Mouse (Mus musculus) embryonic facial prominence, embryonic 14.5 days (tissue): Measurements from ENCODE around the gene 3425401B19Rik. TPM values are rescaled to one million over a fixed set of nuclear protein-coding genes. Genes with fewer than 3 reads are reported as not detected.

Experiments used
- ATAC-seq: fragments of 200-750 bp; cut with Nextera tagmentation; 2 replicates; pipeline ENCODE4 v1.8.0; 2017; ENCODE audit warnings: low read depth, moderate number of reproducible peaks, moderate TSS enrichment
- DNase-seq: peaks from one replicate; pipeline ENCODE4 v3.0.0-alpha.2; 2015; ENCODE audit warnings: low spot score
- H3K27ac ChIP-seq: fragments of 300-500 bp; sonication (generic); replicated peaks from 2 replicates; pipeline ENCODE4 v1.5.1; 2014; ENCODE audit warnings: low read depth, mild to moderate bottlenecking, low read length, moderate library complexity
- H3K27me3 ChIP-seq: fragments of 300-500 bp; sonication (generic); replicated peaks from 2 replicates; pipeline ENCODE4 v1.6.1; 2014; ENCODE audit warnings: low read length; ENCODE audit not compliant: control insufficient read depth, insufficient read depth
- H3K36me3 ChIP-seq: fragments of 300-500 bp; sonication (generic); 2 replicates; pipeline ENCODE4 v1.6.1; 2014; ENCODE audit warnings: low read length, mixed read lengths; ENCODE audit not compliant: control insufficient read depth, insufficient read depth
- H3K4me1 ChIP-seq: fragments of 300-500 bp; sonication (generic); 2 replicates; pipeline ENCODE4 v1.6.1; 2014; ENCODE audit warnings: antibody characterized with exemption, low read length; ENCODE audit not compliant: control insufficient read depth, insufficient read depth
- H3K4me2 ChIP-seq: fragments of 300-500 bp; sonication (generic); 2 replicates; pipeline ENCODE4 v1.6.1; 2014; ENCODE audit warnings: low read depth, mild to moderate bottlenecking, low read length, moderate library complexity, mixed read lengths
- H3K4me3 ChIP-seq: fragments of 300-500 bp; sonication (generic); 2 replicates; pipeline ENCODE4 v1.5.1; 2014; ENCODE audit warnings: low read depth, mild to moderate bottlenecking, low read length
- H3K9ac ChIP-seq: fragments of 300-500 bp; sonication (generic); 2 replicates; pipeline ENCODE4 v1.6.1; 2014; ENCODE audit warnings: low read depth, mild to moderate bottlenecking, low read length, moderate library complexity, mixed read lengths
- H3K9me3 ChIP-seq: fragments of 300-500 bp; sonication (generic); 2 replicates; pipeline ENCODE4 v1.6.1; 2016; ENCODE audit warnings: low read length; ENCODE audit not compliant: control insufficient read depth
- WGBS: fragments of 180-500 bp; shearing (Covaris S2); extraction: QIAGEN DNeasy Blood & Tissue Kit; methylation state at CpG from one replicate; pipeline ENCODE4 v1.1.7; 2014; 5-methylcytosine and 5-hydroxymethylcytosine counted together
- polyA plus RNA-seq: library from polyadenylated mRNA; unstranded; fragments of >200 nt; fragmentation: Nextera tagmentation; extraction: Ambion mirVana; gene quantifications from 2 replicates; pipeline ENCODE4 v1.2.1, GENCODE M21; 2014

3425401B19Rik gene
- polyA plus RNA-seq, 1 experiment from 2014 or later = 3.1 TPM

GRCm38 (mm10) chr14:32683251-32683838 is 1.7 kb downstream of the 3425401B19Rik start:
- peak; percentile 46 for DNase-seq
- Histone ChIP-seq H3K36me3 (no peaks in the 10 kb centered on the region), H3K27ac (no peak overlapping the region), H3K9ac (peak overlapping the region; percentile 28; the same call in 1 of the 2 replicates), H3K9me3 (no peaks in the 10 kb centered on the region), H3K4me2 (peak overlapping the region; percentile 1; the same call in 1 of the 2 replicates), H3K4me3 (no peak overlapping the region), H3K4me1 (no peaks in the 10 kb centered on the region; the same call in none of the 2 replicates), H3K27me3 (no peaks in the 10 kb centered on the region)
- 26% methylated on average over 19 of the region's 19 CpGs for WGBS
- ATAC-seq = no peak; the same call in 1 of the 2 replicates

GRCm38 (mm10) chr14:32682536-32682935 is 2.6 kb downstream of the 3425401B19Rik start:
- Histone ChIP-seq H3K36me3 (no peaks in the 10 kb centered on the region), H3K9ac (no peak overlapping the region), H3K9me3 (no peaks in the 10 kb centered on the region), H3K27me3 (no peaks in the 10 kb centered on the region), H3K4me1 (no peaks in the 10 kb centered on the region; the same call in none of the 2 replicates), H3K27ac (no peak overlapping the region), H3K4me2 (no peak overlapping the region), H3K4me3 (no peak overlapping the region)
- no peak for ATAC-seq
- DNase-seq = no peak
- WGBS = 91% methylated on average over 12 of the region's 12 CpGs

- DNase-seq = no peak
- ATAC-seq = no peak
- 95% methylated on average over 3 of the region's 3 CpGs for WGBS
- Histone ChIP-seq H3K27me3 (no peaks in the 10 kb centered on the region), H3K9me3 (no peaks in the 10 kb centered on the region), H3K9ac (no peak overlapping the region), H3K27ac (no peak overlapping the region), H3K4me3 (no peak overlapping the region), H3K36me3 (no peaks in the 10 kb centered on the region), H3K4me2 (no peak overlapping the region), H3K4me1 (no peaks in the 10 kb centered on the region; the same call in none of the 2 replicates)
These were observed 3.5 kb downstream of the 3425401B19Rik start for GRCm38 (mm10) chr14:32681603-32682002.

- DNase-seq (no peak), ATAC-seq (no peak)
- Histone ChIP-seq H3K9ac (no peak overlapping the region), H3K9me3 (no peaks in the 10 kb centered on the region), H3K4me1 (no peaks in the 10 kb centered on the region; the same call in 1 of the 2 replicates), H3K4me2 (no peak overlapping the region), H3K36me3 (no peaks in the 10 kb centered on the region), H3K4me3 (no peak overlapping the region), H3K27me3 (no peaks in the 10 kb centered on the region), H3K27ac (no peak overlapping the region)
- 64% methylated on average over 3 of the region's 3 CpGs for WGBS
These were observed 6.5 kb downstream of the 3425401B19Rik start for GRCm38 (mm10) chr14:32678565-32678964.

GRCm38 (mm10) chr14:32673178-32673577 is 11.9 kb downstream of the 3425401B19Rik start:
- H3K9ac ChIP-seq = no peak overlapping the region
- H3K36me3 ChIP-seq = no peaks in the 10 kb centered on the region
- H3K4me3 ChIP-seq = no peak overlapping the region
- no peaks in the 10 kb centered on the region for H3K9me3 ChIP-seq
- no peak overlapping the region for H3K27ac ChIP-seq
- DNase-seq (peak; percentile 70), ATAC-seq (peak; percentile 55; the same call in 1 of the 2 replicates)
- no peak overlapping the region for H3K4me2 ChIP-seq
- H3K27me3 ChIP-seq = no peaks in the 10 kb centered on the region
- 51% methylated on average over 3 of the region's 3 CpGs for WGBS
- H3K4me1 ChIP-seq = no peaks in the 10 kb centered on the region

GRCm38 (mm10) chr14:32663099-32663498 is 22.0 kb downstream of the 3425401B19Rik start:
- Histone ChIP-seq H3K27ac (no peak overlapping the region), H3K9me3 (no peaks in the 10 kb centered on the region), H3K4me1 (no peaks in the 10 kb centered on the region), H3K4me3 (no peak overlapping the region), H3K9ac (no peak overlapping the region), H3K27me3 (no peaks in the 10 kb centered on the region), H3K4me2 (no peak overlapping the region), H3K36me3 (no peaks in the 10 kb centered on the region)
- ATAC-seq (no peak), DNase-seq (no peak)
- WGBS = 88% methylated on average over 6 of the region's 6 CpGs

GRCm38 (mm10) chr14:32659781-32660180 is 25.3 kb downstream of the 3425401B19Rik start:
- 82% methylated on average over 9 of the region's 9 CpGs for WGBS
- H3K9ac ChIP-seq = no peak overlapping the region
- no peak overlapping the region for H3K27ac ChIP-seq
- H3K27me3 ChIP-seq = no peaks in the 10 kb centered on the region
- DNase-seq (no peak), ATAC-seq (no peak)
- H3K36me3 ChIP-seq = no peaks in the 10 kb centered on the region
- H3K4me3 ChIP-seq = no peak overlapping the region
- H3K4me2 ChIP-seq = no peak overlapping the region
- no peaks in the 10 kb centered on the region for H3K4me1 ChIP-seq
- H3K9me3 ChIP-seq = no peaks in the 10 kb centered on the region

GRCm38 (mm10) chr14:32638485-32638884 is 46.6 kb downstream of the 3425401B19Rik start:
- ATAC-seq (no peak), DNase-seq (no peak)
- H3K36me3 ChIP-seq = no peaks in the 10 kb centered on the region
- no peak overlapping the region for H3K27ac ChIP-seq
- no peak overlapping the region for H3K9ac ChIP-seq
- H3K9me3 ChIP-seq = no peaks in the 10 kb centered on the region
- no peaks in the 10 kb centered on the region for H3K27me3 ChIP-seq
- WGBS = 89% methylated on average over 2 of the region's 2 CpGs
- H3K4me2 ChIP-seq = no peak overlapping the region
- no peaks in the 10 kb centered on the region for H3K4me1 ChIP-seq
- no peak overlapping the region for H3K4me3 ChIP-seq
